Mouse (Mus musculus): ENCODE results near the gene Hivep3.

Hivep3 gene

DNA sequence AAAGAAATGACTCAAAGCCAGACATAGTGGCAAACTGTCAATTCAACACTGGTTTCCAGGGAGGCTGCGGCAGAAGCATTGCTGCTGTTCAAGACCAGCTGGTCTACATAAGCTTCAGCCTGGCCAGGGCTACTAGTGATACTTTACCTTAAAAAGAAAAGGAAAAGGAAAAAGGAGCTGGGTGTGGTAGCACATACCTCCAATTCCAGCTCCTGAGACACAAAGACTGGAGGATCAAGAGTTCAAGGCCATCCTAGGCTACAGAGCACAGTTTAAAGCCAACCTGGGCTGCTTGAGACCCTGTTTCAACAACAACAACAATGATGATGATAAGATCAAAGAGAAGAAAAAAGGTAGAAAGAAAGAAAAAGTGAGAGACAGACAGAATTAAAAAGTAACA, 452.9 kb downstream of the Hivep3 start:
- no peak for ATAC-seq (ENCODE audit: low TSS enrichment)

DNA sequence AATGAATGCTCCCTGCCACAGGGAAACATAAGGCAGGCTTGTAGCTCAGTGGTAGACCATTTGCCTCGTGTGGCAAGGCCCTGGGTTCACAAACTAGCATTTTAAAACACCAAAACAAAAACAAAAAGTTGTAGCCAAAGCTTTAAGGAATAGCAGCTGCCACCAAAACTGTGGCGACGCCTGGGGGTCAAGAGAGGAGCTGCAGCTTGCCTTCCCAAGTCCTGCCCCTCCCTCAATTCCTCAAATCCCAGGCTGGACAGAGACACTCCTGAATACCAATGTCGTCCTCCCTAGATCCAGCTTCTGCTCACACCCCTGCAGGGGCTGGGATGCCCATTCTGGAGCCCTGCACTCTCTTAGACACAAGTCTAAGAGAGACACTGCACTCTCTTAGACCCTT, 453.4 kb downstream of the Hivep3 start:
- no peak for ATAC-seq (ENCODE audit: low TSS enrichment)

Data from frontal cortex, adult (tissue).